Mouse (Mus musculus) small intestine, adult 2 months (tissue): ENCODE measurements at regions not wholly inside any gene's neighbourhood (a gene's known extent, or its start where the extent isn't known, plus 50 kb on each side); places are given as distances from the start of the nearest gene placed in this dataset.

ENCODE experiments used
- CTCF ChIP-seq: fragments of 200-500 bp; IDR thresholded peaks from 2 replicates; pipeline ENCODE4 v1.5.1; 2012; ENCODE audit warnings: low read depth, mild to moderate bottlenecking, control low read depth, inconsistent platforms, low read length, moderate library complexity, mixed read lengths; ENCODE audit not compliant: insufficient replicate concordance, insufficient read length; ENCODE audit errors: extremely low read depth
- POLR2A ChIP-seq: fragments of 200-500 bp; IDR thresholded peaks from 2 replicates; pipeline ENCODE4 v1.6.1; 2012; ENCODE audit warnings: low read depth, mild to moderate bottlenecking, control low read depth, inconsistent platforms, low read length, moderate library complexity

GRCm38 (mm10) chr2:166433655-166434333 lies 278.3 kb upstream of the Sulf2 start:
- TF ChIP-seq CTCF, result no peak
- no peak for TF ChIP-seq POLR2A
